Mouse (Mus musculus) hindbrain, embryonic 12.5 days (tissue): ENCODE results near the gene Hsf4. TPM values are rescaled to one million over a fixed set of nuclear protein-coding genes. Genes with fewer than 3 reads are reported as not detected.

Experiments
- ATAC-seq: fragments of 200-750 bp; cut with Nextera tagmentation; 2 replicates; pipeline ENCODE4 v1.8.0; 2017; ENCODE audit warnings: moderate TSS enrichment; ENCODE audit not compliant: low FRiP score
- H3K27ac ChIP-seq: fragments of 300-500 bp; sonication (generic); 2 replicates; pipeline ENCODE4 v1.5.1; 2016; ENCODE audit warnings: mild to moderate bottlenecking
- H3K27me3 ChIP-seq: fragments of 300-500 bp; sonication (generic); 2 replicates; pipeline ENCODE4 v1.6.1; 2016; ENCODE audit warnings: mild to moderate bottlenecking
- H3K36me3 ChIP-seq: fragments of 300-500 bp; sonication (generic); 2 replicates; pipeline ENCODE4 v1.6.1; 2016; ENCODE audit warnings: mild to moderate bottlenecking
- H3K4me1 ChIP-seq: fragments of 300-500 bp; sonication (generic); 2 replicates; pipeline ENCODE4 v1.6.1; 2016
- H3K4me2 ChIP-seq: fragments of 300-500 bp; sonication (generic); replicated peaks from 2 replicates; pipeline ENCODE4 v1.6.1; 2016; ENCODE audit warnings: mild to moderate bottlenecking
- H3K4me3 ChIP-seq: fragments of 300-500 bp; sonication (generic); 2 replicates; pipeline ENCODE4 v1.5.1; 2016; ENCODE audit warnings: mild to moderate bottlenecking
- H3K9ac ChIP-seq: fragments of 300-500 bp; sonication (generic); 2 replicates; pipeline ENCODE4 v1.6.1; 2016; ENCODE audit warnings: mild to moderate bottlenecking, moderate library complexity
- H3K9me3 ChIP-seq: fragments of 300-500 bp; sonication (generic); replicated peaks from 2 replicates; pipeline ENCODE4 v1.6.1; 2016; ENCODE audit warnings: mild to moderate bottlenecking
- WGBS: fragments of 180-500 bp; shearing (Covaris S2); methylation state at CpG from one replicate; pipeline ENCODE4 v1.1.7; 2016; 5-methylcytosine and 5-hydroxymethylcytosine counted together
- polyA plus RNA-seq: library from polyadenylated mRNA; unstranded; fragments of >200 nt; fragmentation: Nextera tagmentation; extraction: Ambion mirVana; gene quantifications from 2 replicates; pipeline ENCODE4 v1.2.1, GENCODE M21; 2016

Hsf4 gene
- polyA plus RNA-seq, 1 experiment from 2014 or later: not detected

DNA sequence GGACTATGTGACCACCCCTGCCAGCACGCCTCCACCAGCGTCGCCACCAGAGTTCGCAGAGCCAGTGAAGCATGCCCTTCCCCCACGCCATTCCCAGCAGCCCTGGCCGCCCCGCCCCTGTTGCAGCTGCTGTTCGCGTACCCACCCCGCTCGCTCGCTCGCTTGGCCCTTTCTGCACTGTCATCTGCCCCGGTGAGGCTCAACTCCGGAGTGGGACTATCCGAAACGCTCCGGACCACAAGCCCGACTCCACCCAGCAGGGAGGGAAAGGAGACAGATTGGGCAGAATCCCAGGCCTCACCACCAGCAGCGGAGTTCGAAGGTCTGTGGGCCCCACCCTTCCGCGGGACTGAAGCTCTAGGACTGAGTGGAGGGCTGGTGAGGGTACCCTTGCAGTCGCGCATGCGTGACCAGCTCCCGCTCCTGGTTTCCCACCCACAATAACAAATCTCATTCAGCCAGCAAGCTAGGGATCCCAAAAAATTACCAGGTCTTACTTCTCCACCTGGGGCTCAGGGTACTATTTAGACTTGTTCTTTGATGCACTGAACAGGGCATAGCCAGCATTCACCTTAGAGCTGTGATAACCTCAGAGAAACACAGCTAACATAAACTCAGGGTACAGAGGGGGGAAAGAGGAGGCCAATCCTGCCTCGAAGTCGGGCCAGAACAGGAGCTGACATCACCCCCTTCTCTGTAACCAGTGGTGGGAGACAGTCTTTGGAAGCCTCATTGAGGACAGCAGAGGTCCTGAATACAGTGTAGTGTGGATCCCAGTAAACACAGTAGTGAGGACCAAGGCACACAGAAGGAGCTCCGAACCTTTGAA, 6.9 kb downstream of the Hsf4 start:
- Histone ChIP-seq H3K36me3 (peaks cover 10% of the 10 kb centered on the region; the same call in 1 of the 2 replicates), H3K9me3 (no peaks in the 10 kb centered on the region), H3K27me3 (peaks cover 97% of the 10 kb centered on the region), H3K27ac (no peak overlapping the region), H3K4me3 (peak overlapping the region; percentile 44), H3K4me1 (peaks cover 22% of the 10 kb centered on the region), H3K4me2 (peak overlapping the region; percentile 84), H3K9ac (peak overlapping the region; percentile 57)
- WGBS: 3% methylated on average over 30 of the region's 30 CpGs
- ATAC-seq: peak; percentile 73

- Histone ChIP-seq H3K4me3 (0 out of 2 replicates have a peak overlapping the region, but pooled peaks have one; percentile 13), H3K27me3 (peaks cover 82% of the 10 kb centered on the region), H3K4me2 (peak overlapping the region; percentile 40), H3K27ac (no peak overlapping the region), H3K9me3 (no peaks in the 10 kb centered on the region), H3K9ac (no peak overlapping the region), H3K36me3 (peaks cover 34% of the 10 kb centered on the region), H3K4me1 (peaks cover 22% of the 10 kb centered on the region)
- 4% methylated on average over 28 of the region's 28 CpGs for WGBS
- ATAC-seq: peak; percentile 39
Observed at GRCm38 (mm10) chr8:105278911-105279334, 9.3 kb downstream of the Hsf4 start.

DNA sequence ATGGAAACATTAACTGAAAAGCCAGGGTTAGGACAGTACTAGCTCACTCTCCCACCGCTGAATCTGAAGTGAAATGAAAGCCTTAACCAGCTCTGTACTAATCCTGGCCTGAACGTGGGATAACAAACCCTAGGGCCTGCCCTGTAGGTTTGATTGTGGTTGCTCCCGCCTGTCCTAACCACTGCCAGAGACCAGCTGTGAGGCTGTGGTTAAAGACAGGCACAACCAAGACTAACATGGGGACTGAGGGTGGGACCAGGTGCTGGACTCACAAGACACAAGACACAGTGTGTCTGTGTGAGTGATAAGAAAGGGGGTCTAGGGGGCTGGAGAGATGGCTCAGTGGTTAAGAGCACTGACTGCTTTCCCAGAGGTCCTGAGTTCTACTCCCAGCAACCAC, 11.0 kb downstream of the Hsf4 start:
- no peaks in the 10 kb centered on the region for H3K9me3 ChIP-seq
- peaks cover 46% of the 10 kb centered on the region for H3K36me3 ChIP-seq
- no peak overlapping the region for H3K27ac ChIP-seq
- WGBS: 65% methylated on average over 3 of the region's 3 CpGs
- no peak overlapping the region for H3K4me3 ChIP-seq
- no peak for ATAC-seq
- peaks cover 24% of the 10 kb centered on the region for H3K4me1 ChIP-seq
- no peak overlapping the region for H3K9ac ChIP-seq
- no peak overlapping the region for H3K4me2 ChIP-seq
- H3K27me3 ChIP-seq: peaks cover 69% of the 10 kb centered on the region

DNA sequence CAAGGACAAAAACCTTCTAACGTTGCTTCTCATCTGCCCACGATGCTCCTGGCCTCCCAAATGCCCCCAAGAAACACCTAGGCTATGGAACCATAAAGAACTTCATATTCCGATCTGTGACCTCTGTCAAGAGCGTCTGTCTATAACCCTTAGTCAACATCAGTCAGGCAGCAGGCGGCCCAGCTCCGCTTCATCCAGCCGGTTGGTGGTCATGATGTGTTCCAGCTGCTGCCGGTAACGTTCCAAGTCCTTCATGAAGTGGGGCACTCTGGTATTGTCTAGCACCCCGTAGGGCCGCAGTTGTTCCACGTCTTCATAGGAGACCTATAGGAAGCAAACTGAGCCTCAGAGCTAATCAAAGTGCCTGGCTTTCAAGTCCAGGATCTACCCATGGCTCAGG, 12.2 kb downstream of the Hsf4 start:
- Histone ChIP-seq H3K4me1 (peaks cover 24% of the 10 kb centered on the region), H3K27ac (no peak overlapping the region), H3K9me3 (no peaks in the 10 kb centered on the region), H3K36me3 (peaks cover 47% of the 10 kb centered on the region), H3K9ac (no peak overlapping the region), H3K4me3 (no peak overlapping the region), H3K27me3 (peaks cover 57% of the 10 kb centered on the region), H3K4me2 (no peak overlapping the region)
- ATAC-seq: no peak
- 89% methylated on average over 12 of the region's 12 CpGs for WGBS

- H3K4me1 ChIP-seq: peaks cover 26% of the 10 kb centered on the region
- peaks cover 47% of the 10 kb centered on the region for H3K36me3 ChIP-seq
- no peak overlapping the region for H3K27ac ChIP-seq
- H3K9me3 ChIP-seq: no peaks in the 10 kb centered on the region
- H3K27me3 ChIP-seq: peaks cover 53% of the 10 kb centered on the region
- H3K4me3 ChIP-seq: no peak overlapping the region
- no peak overlapping the region for H3K4me2 ChIP-seq
- no peak overlapping the region for H3K9ac ChIP-seq
- 86% methylated on average over 4 of the region's 4 CpGs for WGBS
- ATAC-seq: no peak
Observed at GRCm38 (mm10) chr8:105282239-105282638, 12.6 kb downstream of the Hsf4 start.

GRCm38 (mm10) chr8:105283074-105283473, 13.5 kb downstream of the Hsf4 start:
- Histone ChIP-seq H3K27ac (no peak overlapping the region), H3K4me3 (no peak overlapping the region), H3K9ac (no peak overlapping the region), H3K27me3 (peaks cover 45% of the 10 kb centered on the region), H3K4me2 (no peak overlapping the region), H3K36me3 (peaks cover 47% of the 10 kb centered on the region), H3K9me3 (no peaks in the 10 kb centered on the region), H3K4me1 (peaks cover 34% of the 10 kb centered on the region)
- WGBS: 21% methylated on average over 23 of the region's 23 CpGs
- peak; percentile 27; the same call in 1 of the 2 replicates for ATAC-seq

DNA sequence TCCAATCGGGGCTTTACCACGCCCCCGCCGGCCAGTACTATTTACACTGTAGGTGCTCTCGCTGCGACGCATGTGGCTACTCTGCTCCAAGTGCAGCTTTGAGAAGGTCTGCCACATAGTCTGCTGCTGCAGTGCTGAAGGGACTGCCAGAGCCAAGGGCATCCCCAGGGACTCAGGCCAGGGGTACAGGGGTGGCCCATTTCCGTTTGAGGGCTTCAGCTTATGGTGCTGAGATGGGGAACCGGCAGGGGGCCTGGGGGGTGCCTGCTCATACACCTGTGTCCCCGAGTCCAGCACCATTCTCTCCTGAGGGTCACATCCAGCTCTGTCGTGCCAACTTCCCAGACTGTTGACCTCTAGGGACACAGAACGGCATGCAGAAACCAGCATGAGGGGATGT, 15.9 kb downstream of the Hsf4 start:
- H3K27me3 ChIP-seq: peaks cover 28% of the 10 kb centered on the region
- H3K27ac ChIP-seq: no peak overlapping the region
- no peaks in the 10 kb centered on the region for H3K9me3 ChIP-seq
- H3K4me1 ChIP-seq: peaks cover 46% of the 10 kb centered on the region
- no peak overlapping the region for H3K4me3 ChIP-seq
- H3K36me3 ChIP-seq: peaks cover 41% of the 10 kb centered on the region
- no peak for ATAC-seq
- WGBS: 34% methylated on average over 12 of the region's 12 CpGs
- peak overlapping the region; percentile 81; the same call in 1 of the 2 replicates for H3K4me2 ChIP-seq
- no peak overlapping the region for H3K9ac ChIP-seq

DNA sequence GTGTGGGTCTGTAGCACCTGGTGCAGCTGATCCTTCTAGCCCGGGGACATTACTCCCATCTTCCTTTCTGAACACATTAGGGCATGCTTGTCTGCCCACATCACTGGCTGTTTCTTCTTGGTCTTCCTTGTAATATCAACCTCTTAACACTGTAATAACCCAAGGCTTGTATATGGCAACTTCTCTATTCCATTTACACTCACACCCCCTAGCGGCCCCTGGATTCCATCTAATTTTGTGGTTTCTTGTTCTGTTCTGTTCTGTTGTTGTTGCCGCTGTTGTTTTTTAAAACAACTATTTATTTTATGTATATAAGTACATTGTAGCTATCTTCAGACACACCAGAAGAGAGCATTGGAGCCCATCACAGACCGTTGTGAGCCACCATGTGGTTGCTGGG, 17.3 kb downstream of the Hsf4 start:
- 87% methylated on average over 4 of the region's 4 CpGs for WGBS
- Histone ChIP-seq H3K27ac (no peak overlapping the region), H3K9ac (no peak overlapping the region), H3K27me3 (peaks cover 19% of the 10 kb centered on the region), H3K4me3 (no peak overlapping the region), H3K4me1 (peaks cover 50% of the 10 kb centered on the region), H3K36me3 (peaks cover 33% of the 10 kb centered on the region), H3K4me2 (peak overlapping the region; percentile 81), H3K9me3 (no peaks in the 10 kb centered on the region)
- ATAC-seq: no peak

DNA sequence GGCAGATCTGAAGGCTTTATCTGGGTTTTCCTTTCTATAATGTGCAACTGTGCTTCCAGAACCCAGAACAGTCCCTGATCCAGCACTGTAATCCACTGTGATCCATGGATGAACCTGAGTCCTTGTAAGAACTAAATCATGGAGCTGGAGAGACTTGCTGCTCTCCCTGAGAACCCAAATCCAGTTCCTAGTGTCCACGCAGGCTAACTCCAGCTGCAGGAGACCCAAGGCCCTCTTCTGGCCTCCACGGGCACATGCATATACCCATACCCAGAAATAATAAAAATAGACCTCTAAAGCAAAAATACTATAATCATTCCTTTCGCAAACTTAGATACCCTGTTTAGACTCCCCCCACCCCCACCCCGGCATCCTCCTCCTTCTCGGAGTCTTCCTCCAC, 18.6 kb downstream of the Hsf4 start:
- Histone ChIP-seq H3K9ac (peak overlapping the region; percentile 60), H3K4me2 (peak overlapping the region; percentile 81), H3K27ac (no peak overlapping the region), H3K36me3 (peaks cover 19% of the 10 kb centered on the region), H3K4me3 (peak overlapping the region; percentile 48), H3K4me1 (peaks cover 50% of the 10 kb centered on the region), H3K9me3 (no peaks in the 10 kb centered on the region), H3K27me3 (peaks cover 26% of the 10 kb centered on the region)
- WGBS: 81% methylated on average over 5 of the region's 5 CpGs
- ATAC-seq: no peak

- H3K4me3 ChIP-seq: peak overlapping the region; percentile 48
- ATAC-seq: peak; percentile 94
- peak overlapping the region; percentile 92 for H3K27ac ChIP-seq
- peak overlapping the region; percentile 81 for H3K4me2 ChIP-seq
- H3K4me1 ChIP-seq: peaks cover 50% of the 10 kb centered on the region
- H3K36me3 ChIP-seq: peaks cover 13% of the 10 kb centered on the region
- peaks cover 31% of the 10 kb centered on the region for H3K27me3 ChIP-seq
- H3K9me3 ChIP-seq: no peaks in the 10 kb centered on the region
- peak overlapping the region; percentile 60 for H3K9ac ChIP-seq
- WGBS: under 1% methylated on average over 53 of the region's 53 CpGs
Observed at GRCm38 (mm10) chr8:105288958-105289732, 19.5 kb downstream of the Hsf4 start.

DNA sequence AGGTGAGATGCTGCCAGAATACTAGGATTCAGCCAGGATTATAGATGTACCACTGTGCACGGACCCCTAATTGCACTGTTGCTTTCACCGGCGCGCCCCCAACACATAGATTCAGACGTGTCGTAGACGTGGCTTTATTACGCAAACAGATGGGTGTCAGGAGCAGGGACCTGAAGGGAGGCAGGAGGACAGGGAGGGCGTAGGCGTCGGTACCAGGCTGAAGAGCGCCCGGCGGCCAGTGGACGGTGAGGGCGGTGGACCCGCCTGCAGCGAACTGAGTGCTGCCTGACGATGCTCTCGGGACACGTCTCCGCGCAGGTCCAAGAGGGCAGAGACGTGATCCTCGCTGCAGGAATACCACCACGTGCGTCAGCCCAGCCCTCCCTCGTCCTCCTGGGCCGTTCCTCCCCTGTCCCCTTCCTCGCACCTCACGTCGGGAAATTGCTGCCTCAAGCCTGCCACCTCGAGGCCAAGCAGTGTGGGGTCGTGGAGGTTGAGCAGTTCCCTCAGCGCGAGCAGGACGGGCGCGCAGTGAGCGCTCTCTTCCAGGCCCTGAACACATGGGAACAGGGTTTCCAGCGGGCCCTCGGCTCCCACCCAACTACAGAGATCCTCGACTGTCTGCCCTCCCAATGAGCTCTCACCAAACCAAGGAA, 20.3 kb downstream of the Hsf4 start, which contains the start of gene 4931428F04Rik:
4931428F04Rik (minus strand) TSS at position 60 of the 656 bp plus-strand sequence.
- H3K9ac ChIP-seq: peak within 1 kb of the TSS; percentile 60
- H3K27ac ChIP-seq: peak within 1 kb of the TSS; percentile 92
- peak; percentile 20 for ATAC-seq
- peaks cover 7% of the 10 kb centered on the region for H3K36me3 ChIP-seq
- peaks cover 50% of the 10 kb centered on the region for H3K4me1 ChIP-seq
- 3% methylated on average over 39 of the region's 43 CpGs for WGBS
- H3K27me3 ChIP-seq: peaks cover 32% of the 10 kb centered on the region
- peak within 1 kb of the TSS; percentile 81 for H3K4me2 ChIP-seq
- no peaks in the 10 kb centered on the region for H3K9me3 ChIP-seq
- H3K4me3 ChIP-seq: peak within 1 kb of the TSS; percentile 48
